In the genomic region with DNA sequence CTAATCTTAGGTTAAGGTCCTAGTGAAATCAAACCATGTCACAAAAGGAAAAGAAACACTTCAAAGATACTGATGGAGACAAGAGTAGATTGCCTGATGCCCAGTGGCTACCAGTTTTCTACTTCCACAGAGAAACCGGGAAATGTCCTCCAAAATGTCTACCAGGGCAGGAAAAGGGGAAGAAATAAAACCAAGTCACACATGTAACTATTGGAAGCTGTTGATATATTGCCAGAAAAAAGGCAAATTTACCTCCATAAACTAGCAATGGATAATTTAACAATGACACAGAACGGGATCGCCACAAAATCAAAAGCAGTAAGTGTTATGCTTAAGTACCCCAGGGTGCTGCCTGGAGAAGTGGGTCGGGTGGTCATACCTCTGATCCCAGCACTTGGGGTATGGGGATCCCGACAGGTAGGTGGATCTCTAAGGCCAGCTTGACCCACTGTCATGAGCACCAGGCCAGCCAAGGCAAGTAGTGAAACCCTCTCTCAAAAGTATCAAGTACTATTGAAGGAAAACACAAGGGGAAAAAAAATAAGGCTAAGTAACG, we compare ENCODE assay signal across 30 mouse cellular contexts. TPM values are rescaled to one million over a fixed set of nuclear protein-coding genes. Genes with fewer than 3 reads are reported as not detected.
A peak's percentile ranks its signal among the peaks of the same experiment; 100 is the strongest.
DNase-seq lines count a peak whose midpoint lies in the region; TF ChIP-seq lines count a peak whose summit lies in the region.
"Had no signal": no experiment of that assay in that cellular context is flagged by ENCODE, and none has a peak within 500 bp of the region (broad histone marks: within the 10 kb centered on the region; RNA-seq: fewer than 3 reads in every experiment).

No protein-coding gene starts in this region.

- no peak for TF ChIP-seq CTCF in layer of hippocampus, adult 2 months (conservative IDR thresholded peaks at IDR 0.05)

- DNase-seq in cerebellum, adult 9-11 months, result peak; percentile 8
- DNase-seq in cerebellum, adult 11-12 months, result no peak
- DNase-seq in layer of hippocampus, adult 2 months (ENCODE audit: low spot score in 2 of 2), result no peak
- no peak for DNase-seq in layer of hippocampus, postnatal 14 days (ENCODE audit: low spot score in 2 of 2)
- DNase-seq in retina, postnatal 1 day, result peak; percentile 0
- DNase-seq in retina, embryonic 14.5 days (ENCODE audit: low spot score), result no peak
- no peak for DNase-seq in adrenal gland, adult 2 months
- no peak for DNase-seq in forebrain, embryonic 10.5 days (ENCODE audit: extremely low spot score, low spot score)
- DNase-seq: adrenal gland, postnatal 36 days; cerebellum, adult 2 months; cerebellum, postnatal 25 days; gastrocnemius, postnatal 14 days; heart, postnatal 14 days; kidney, postnatal 14 days; layer of hippocampus, postnatal 36 days; left cerebral cortex, postnatal 4 days; lung, embryonic 14.5 days; lung, postnatal 14 days; right cerebral cortex, postnatal 25 days; spleen, adult 18-20 months; thymus, adult 2 months; thymus, postnatal 36 days had no signal

- H3K4me3 ChIP-seq in layer of hippocampus, adult 2 months, result no peak overlapping the region
- no peak overlapping the region for H3K4me3 ChIP-seq in forebrain, embryonic 10.5 days
- H3K4me3 ChIP-seq: embryonic facial prominence, embryonic 10.5 days; embryonic facial prominence, embryonic 15.5 days; forebrain, embryonic 13.5 days; heart, embryonic 13.5 days; intestine, embryonic 15.5 days; limb, embryonic 15.5 days; liver, embryonic 15.5 days had no signal

- WGBS in forebrain, embryonic 10.5 days, result 89% methylated on average over 6 of the region's 6 CpGs

- peaks cover 65% of the 10 kb centered on the region for H3K36me3 ChIP-seq in forebrain, embryonic 10.5 days (replicated peaks)

- no peaks in the 10 kb centered on the region for H3K9me3 ChIP-seq in forebrain, embryonic 10.5 days
- H3K9me3 ChIP-seq: embryonic facial prominence, embryonic 10.5 days; embryonic facial prominence, embryonic 15.5 days; forebrain, embryonic 13.5 days; heart, embryonic 13.5 days; intestine, embryonic 15.5 days; limb, embryonic 15.5 days; liver, embryonic 15.5 days had no signal

- peaks cover 29% of the 10 kb centered on the region for H3K4me1 ChIP-seq in forebrain, embryonic 10.5 days

- no peaks in the 10 kb centered on the region for H3K27me3 ChIP-seq in forebrain, embryonic 10.5 days (ENCODE audit: poor library complexity, severe bottlenecking)
- H3K27me3 ChIP-seq: embryonic facial prominence, embryonic 15.5 days; forebrain, embryonic 13.5 days; heart, embryonic 13.5 days; intestine, embryonic 15.5 days; limb, embryonic 15.5 days; liver, embryonic 15.5 days had no signal

- H3K27ac ChIP-seq in layer of hippocampus, adult 2 months, result peak overlapping the region; percentile 43; the same call in 1 of the 2 replicates
- no peak overlapping the region for H3K27ac ChIP-seq in forebrain, embryonic 10.5 days
- H3K27ac ChIP-seq: embryonic facial prominence, embryonic 10.5 days; embryonic facial prominence, embryonic 15.5 days; heart, embryonic 13.5 days; intestine, embryonic 15.5 days; limb, embryonic 15.5 days had no signal

RNA-seq across cellular contexts. Expression of a gene that starts 14.5 kb away (rescaled TPM):
- 100 to 1,000 TPM; 597 to 622 TPM for total RNA-seq in layer of hippocampus, adult 2 months (2021)
- 100 to 1,000 TPM; 702 to 713 TPM for total RNA-seq in layer of hippocampus, postnatal 14 days (2021)
- total RNA-seq in adrenal gland, adult 2 months (2021), result 1,000 to 10,000 TPM in 1 of 2 experiments, 100 to 1,000 TPM in 1; 845 to 1,065 TPM
- polyA plus RNA-seq in adrenal gland, adult 2 months (2012; rRNA removed), result 432 and 748 TPM in 2 replicates
- 369 and 403 TPM in 2 replicates for polyA plus RNA-seq in forebrain, embryonic 10.5 days (2016; fragmentation: Nextera tagmentation; extraction: Ambion mirVana)

RNA-seq across cellular contexts. Expression of a gene that starts 24.9 kb away (rescaled TPM):
- 1 to 10 TPM; 2.3 to 2.5 TPM for total RNA-seq in layer of hippocampus, adult 2 months (2021)
- total RNA-seq in layer of hippocampus, postnatal 14 days (2021), result 1 to 10 TPM; 2.5 to 2.6 TPM
- total RNA-seq in adrenal gland, adult 2 months (2021), result 1 to 10 TPM; 5.4 to 9.3 TPM
- 0.19 and 0.29 TPM in 2 replicates for polyA plus RNA-seq in adrenal gland, adult 2 months (2012; rRNA removed)
- polyA plus RNA-seq in forebrain, embryonic 10.5 days (2016; fragmentation: Nextera tagmentation; extraction: Ambion mirVana), result 0.06 TPM in 1 of 2 replicates, not detected in the other
- total RNA-seq: granulocyte monocyte progenitor cell, adult 5-6 weeks had no signal
- polyA plus RNA-seq: liver, embryonic 15.5 days; lung, embryonic 14.5 days had no signal

Comparison
In these comparisons a context has a peak if more than half of its experiments do, and no peak if none do; other contexts are left out.
1. DNase-seq: peak in cerebellum, adult 9-11 months (single experiment) and retina, postnatal 1 day (single experiment); none in cerebellum, adult 11-12 months (single experiment), layer of hippocampus, adult 2 months (0 of 2), layer of hippocampus, postnatal 14 days (0 of 2), retina, embryonic 14.5 days (single experiment), adrenal gland, adult 2 months (single experiment) and forebrain, embryonic 10.5 days (single experiment).